Mouse (Mus musculus): Measurements from ENCODE around the gene Mt1. TPM values are rescaled to one million over a fixed set of nuclear protein-coding genes. Genes with fewer than 3 reads are reported as not detected.
A peak's percentile ranks its signal among the peaks of the same experiment; 100 is the strongest.
"Not testable (repeated sequence)": the region's sequence is repeated elsewhere in the genome, so short reads cannot be mapped to it uniquely, and the experiment has no call there.

The Mt1 gene
- 662 and 667 TPM in 2 replicates for polyA plus RNA-seq (2015; fragmentation: Nextera tagmentation; extraction: Ambion mirVana)

DNA sequence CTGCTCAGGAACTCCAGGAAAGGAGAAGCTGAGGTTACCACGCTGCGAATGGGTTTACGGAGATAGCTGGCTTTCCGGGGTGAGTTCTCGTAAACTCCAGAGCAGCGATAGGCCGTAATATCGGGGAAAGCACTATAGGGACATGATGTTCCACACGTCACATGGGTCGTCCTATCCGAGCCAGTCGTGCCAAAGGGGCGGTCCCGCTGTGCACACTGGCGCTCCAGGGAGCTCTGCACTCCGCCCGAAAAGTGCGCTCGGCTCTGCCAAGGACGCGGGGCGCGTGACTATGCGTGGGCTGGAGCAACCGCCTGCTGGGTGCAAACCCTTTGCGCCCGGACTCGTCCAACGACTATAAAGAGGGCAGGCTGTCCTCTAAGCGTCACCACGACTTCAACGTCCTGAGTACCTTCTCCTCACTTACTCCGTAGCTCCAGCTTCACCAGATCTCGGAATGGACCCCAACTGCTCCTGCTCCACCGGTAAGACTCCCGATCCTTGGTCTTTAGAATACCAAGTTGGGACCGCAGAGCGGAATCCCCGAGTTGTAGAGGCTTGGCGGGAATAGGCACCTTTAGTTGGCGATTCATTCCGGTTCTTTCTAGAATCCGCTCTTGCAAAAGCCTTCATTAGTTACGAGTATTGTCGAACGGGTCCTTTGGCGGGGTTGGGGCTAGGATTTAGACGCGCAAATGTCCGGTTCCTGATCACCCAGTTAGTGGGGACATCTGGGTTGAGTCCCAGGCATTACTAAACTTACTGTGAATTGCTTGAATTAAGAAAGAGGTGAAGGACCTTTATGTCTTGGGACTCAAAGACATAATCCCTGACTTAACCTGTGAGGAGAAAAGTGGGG is at the start of gene Mt1:
Gene Mt1, plus strand, starts transcription at position 226 of the 856 bp plus-strand sequence.
- peak within 1 kb of the TSS; percentile 95 for H3K27ac ChIP-seq (ENCODE audit: low read length)
- WGBS: under 1% methylated on average over 50 of the region's 50 CpGs
- H3K9me3 ChIP-seq (replicated peaks; ENCODE audit: control insufficient read depth, low read length): no peaks in the 10 kb centered on the region
- peak within 1 kb of the TSS; percentile 72 for H3K4me3 ChIP-seq (ENCODE audit: low read length)
- peaks cover 24% of the 10 kb centered on the region for H3K4me1 ChIP-seq (ENCODE audit: control insufficient read depth, insufficient read depth, low read length)
- H3K36me3 ChIP-seq (ENCODE audit: control insufficient read depth, insufficient read depth): no peaks in the 10 kb centered on the region
- peak within 1 kb of the TSS; percentile 89 for H3K9ac ChIP-seq (ENCODE audit: low read length)
- peak; percentile 92 for ATAC-seq (replicated peaks; ENCODE audit: extremely low read depth, insufficient read depth, low FRiP score)
- H3K27me3 ChIP-seq (ENCODE audit: control insufficient read depth, insufficient read depth, low read length): peaks cover 22% of the 10 kb centered on the region
- peak within 1 kb of the TSS; percentile 80 for H3K4me2 ChIP-seq (ENCODE audit: low read depth, low read length)

DNA sequence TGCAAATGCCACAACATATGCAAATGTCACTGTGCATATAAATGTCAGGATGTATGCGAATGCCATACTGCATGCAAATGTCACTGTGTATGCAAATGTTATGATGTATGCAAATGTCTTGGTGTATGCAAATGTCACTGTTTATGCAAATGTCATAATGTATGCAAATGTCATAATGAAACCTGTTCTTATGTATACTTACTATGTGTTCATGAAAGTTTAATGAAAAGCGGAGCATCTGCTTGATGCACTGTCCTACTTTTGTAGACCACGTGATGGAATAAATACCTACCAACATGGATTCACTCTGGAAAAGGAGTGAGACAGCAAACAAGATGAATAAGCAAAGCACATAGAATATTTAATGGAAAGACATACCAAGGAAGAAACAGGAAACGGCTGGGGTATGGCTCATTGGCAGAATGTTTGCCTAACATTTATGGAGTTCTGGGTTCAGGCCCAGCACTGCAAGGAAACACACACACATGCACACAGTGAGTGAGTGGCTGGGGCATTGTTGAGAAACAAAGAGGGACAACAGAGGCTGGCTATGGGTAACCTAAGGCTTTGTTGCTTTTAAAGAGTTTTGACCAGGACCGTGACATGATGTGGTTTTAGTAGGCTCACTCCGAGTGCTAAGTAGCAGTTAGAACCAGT is 49.6 kb upstream of the Mt1 start:
- ATAC-seq (replicated peaks; ENCODE audit: extremely low read depth, insufficient read depth, low FRiP score): no peak
- no peaks in the 10 kb centered on the region for H3K36me3 ChIP-seq (ENCODE audit: control insufficient read depth, insufficient read depth)
- H3K4me1 ChIP-seq (ENCODE audit: control insufficient read depth, insufficient read depth, low read length): no peaks in the 10 kb centered on the region
- no peak overlapping the region for H3K4me2 ChIP-seq (ENCODE audit: low read depth, low read length)
- 0 out of 2 replicates have a peak, but pooled peaks cover 2% of the 10 kb centered on the region for H3K9me3 ChIP-seq (replicated peaks; ENCODE audit: control insufficient read depth, low read length)
- H3K27me3 ChIP-seq (ENCODE audit: control insufficient read depth, insufficient read depth, low read length): no peaks in the 10 kb centered on the region
- H3K4me3 ChIP-seq (ENCODE audit: low read length): no peak overlapping the region
- no peak overlapping the region for H3K9ac ChIP-seq (ENCODE audit: low read length)
- no peak overlapping the region for H3K27ac ChIP-seq (ENCODE audit: low read length)
- WGBS: 82% methylated on average over 6 of the region's 6 CpGs

DNA sequence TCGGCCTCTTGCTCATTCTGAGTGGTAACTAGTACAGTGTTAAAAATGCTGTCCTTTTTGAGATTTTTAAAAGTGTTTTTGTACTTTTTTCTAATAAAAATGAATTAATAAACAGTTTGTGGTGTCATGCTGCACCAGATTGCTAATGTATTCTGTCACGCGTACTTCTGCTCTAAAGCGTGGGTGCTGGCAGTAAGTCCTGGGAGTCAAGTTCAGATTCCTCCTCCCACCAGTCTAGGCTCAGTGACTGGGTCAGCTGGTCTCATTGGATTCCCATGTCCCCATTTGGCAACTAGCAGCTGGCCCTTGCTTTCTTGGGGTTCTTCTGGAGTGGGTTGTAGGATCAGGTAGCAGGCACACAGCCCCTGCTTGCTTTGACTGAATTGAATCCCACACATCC is 48.8 kb upstream of the Mt1 start:
- no peak overlapping the region for H3K4me2 ChIP-seq (ENCODE audit: low read depth, low read length)
- ATAC-seq (replicated peaks; ENCODE audit: extremely low read depth, insufficient read depth, low FRiP score): no peak
- H3K9me3 ChIP-seq (replicated peaks; ENCODE audit: control insufficient read depth, low read length): 0 out of 2 replicates have a peak, but pooled peaks cover 2% of the 10 kb centered on the region
- H3K4me1 ChIP-seq (ENCODE audit: control insufficient read depth, insufficient read depth, low read length): no peaks in the 10 kb centered on the region
- no peak overlapping the region for H3K27ac ChIP-seq (ENCODE audit: low read length)
- no peak overlapping the region for H3K4me3 ChIP-seq (ENCODE audit: low read length)
- no peak overlapping the region for H3K9ac ChIP-seq (ENCODE audit: low read length)
- no peaks in the 10 kb centered on the region for H3K27me3 ChIP-seq (ENCODE audit: control insufficient read depth, insufficient read depth, low read length)
- 91% methylated on average over 4 of the region's 4 CpGs for WGBS
- H3K36me3 ChIP-seq (ENCODE audit: control insufficient read depth, insufficient read depth): no peaks in the 10 kb centered on the region

DNA sequence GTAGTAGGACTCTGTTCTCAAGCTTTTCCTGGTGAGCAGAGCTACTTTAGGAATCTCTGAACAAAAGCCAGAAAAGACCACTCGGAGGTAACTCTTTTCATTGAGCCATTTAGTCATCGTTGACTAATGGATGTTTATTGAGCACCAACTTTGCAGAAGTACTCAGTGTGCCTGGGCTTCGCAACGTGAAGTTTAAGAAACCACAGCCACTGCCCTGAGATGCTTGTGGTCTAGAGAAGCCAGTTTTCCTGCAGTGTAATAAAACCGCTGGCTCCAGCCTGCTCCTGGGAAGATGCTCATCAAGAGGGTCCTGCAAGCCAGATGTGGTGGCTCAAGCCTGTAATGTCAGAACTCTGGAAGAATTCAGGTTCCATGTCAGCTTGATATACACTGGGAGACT is 46.8 kb upstream of the Mt1 start:
- no peak overlapping the region for H3K4me3 ChIP-seq (ENCODE audit: low read length)
- H3K4me1 ChIP-seq (ENCODE audit: control insufficient read depth, insufficient read depth, low read length): no peaks in the 10 kb centered on the region
- no peak for ATAC-seq (replicated peaks; ENCODE audit: extremely low read depth, insufficient read depth, low FRiP score)
- H3K9ac ChIP-seq (ENCODE audit: low read length): no peak overlapping the region
- H3K27ac ChIP-seq (ENCODE audit: low read length): no peak overlapping the region
- no peaks in the 10 kb centered on the region for H3K36me3 ChIP-seq (ENCODE audit: control insufficient read depth, insufficient read depth)
- 65% methylated on average over 5 of the region's 5 CpGs for WGBS
- 0 out of 2 replicates have a peak, but pooled peaks cover 2% of the 10 kb centered on the region for H3K9me3 ChIP-seq (replicated peaks; ENCODE audit: control insufficient read depth, low read length)
- H3K4me2 ChIP-seq (ENCODE audit: low read depth, low read length): no peak overlapping the region
- no peaks in the 10 kb centered on the region for H3K27me3 ChIP-seq (ENCODE audit: control insufficient read depth, insufficient read depth, low read length)

DNA sequence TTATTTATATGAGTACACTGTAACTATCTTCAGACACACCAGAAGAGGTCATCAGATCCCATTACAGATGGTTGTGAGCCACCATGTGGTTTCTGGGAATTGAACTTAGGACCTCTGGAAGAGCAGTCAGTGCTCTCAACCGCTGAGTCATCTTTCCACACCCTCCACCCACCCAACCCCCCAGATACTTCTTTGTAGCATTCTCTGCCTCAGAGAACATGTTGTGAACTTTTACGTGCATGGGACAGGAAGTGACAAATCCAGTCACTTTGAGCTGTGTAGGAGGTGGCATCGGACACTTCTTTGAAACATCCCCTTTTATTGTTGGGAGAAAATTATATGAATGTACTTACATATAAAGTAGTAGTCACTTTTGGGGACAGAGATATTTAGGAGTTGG is 44.3 kb upstream of the Mt1 start:
- not testable (repeated sequence) for H3K4me3 ChIP-seq (ENCODE audit: low read length); H3K9ac ChIP-seq (ENCODE audit: low read length); H3K4me2 ChIP-seq (ENCODE audit: low read depth, low read length); H3K27ac ChIP-seq (ENCODE audit: low read length); H3K27me3 ChIP-seq (ENCODE audit: control insufficient read depth, insufficient read depth, low read length); ATAC-seq (replicated peaks; ENCODE audit: extremely low read depth, insufficient read depth, low FRiP score); H3K36me3 ChIP-seq (ENCODE audit: control insufficient read depth, insufficient read depth); H3K9me3 ChIP-seq (replicated peaks; ENCODE audit: control insufficient read depth, low read length); H3K4me1 ChIP-seq (ENCODE audit: control insufficient read depth, insufficient read depth, low read length)
- 50% methylated on average over 3 of the region's 3 CpGs for WGBS

DNA sequence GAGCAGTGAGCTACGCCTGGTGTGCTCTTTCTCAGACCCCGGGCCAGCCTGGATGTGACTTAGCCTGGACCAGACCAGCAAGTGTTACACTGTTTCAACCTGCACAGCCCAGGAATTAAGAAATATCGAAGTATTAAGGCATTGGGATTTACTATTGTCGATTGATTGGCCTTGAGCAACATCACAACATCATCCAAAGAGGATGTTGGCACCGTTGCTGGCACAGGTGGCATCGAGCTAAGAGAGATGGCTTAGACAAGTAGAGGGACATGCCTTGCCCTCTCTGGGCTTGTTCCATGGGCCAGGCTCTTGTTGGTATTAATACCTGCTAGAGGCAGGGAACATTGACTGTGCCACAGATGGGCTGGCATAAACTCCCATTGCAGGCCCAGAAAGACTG is 43.3 kb upstream of the Mt1 start:
- Histone ChIP-seq H3K27me3 (ENCODE audit: control insufficient read depth, insufficient read depth, low read length) (no peaks in the 10 kb centered on the region), H3K9me3 (replicated peaks; ENCODE audit: control insufficient read depth, low read length) (0 out of 2 replicates have a peak, but pooled peaks cover 2% of the 10 kb centered on the region), H3K36me3 (ENCODE audit: control insufficient read depth, insufficient read depth) (no peaks in the 10 kb centered on the region), H3K4me2 (ENCODE audit: low read depth, low read length) (no peak overlapping the region), H3K9ac (ENCODE audit: low read length) (no peak overlapping the region), H3K4me1 (ENCODE audit: control insufficient read depth, insufficient read depth, low read length) (no peaks in the 10 kb centered on the region), H3K27ac (ENCODE audit: low read length) (no peak overlapping the region), H3K4me3 (ENCODE audit: low read length) (no peak overlapping the region)
- no peak for ATAC-seq (replicated peaks; ENCODE audit: extremely low read depth, insufficient read depth, low FRiP score)
- WGBS: 83% methylated on average over 6 of the region's 6 CpGs

DNA sequence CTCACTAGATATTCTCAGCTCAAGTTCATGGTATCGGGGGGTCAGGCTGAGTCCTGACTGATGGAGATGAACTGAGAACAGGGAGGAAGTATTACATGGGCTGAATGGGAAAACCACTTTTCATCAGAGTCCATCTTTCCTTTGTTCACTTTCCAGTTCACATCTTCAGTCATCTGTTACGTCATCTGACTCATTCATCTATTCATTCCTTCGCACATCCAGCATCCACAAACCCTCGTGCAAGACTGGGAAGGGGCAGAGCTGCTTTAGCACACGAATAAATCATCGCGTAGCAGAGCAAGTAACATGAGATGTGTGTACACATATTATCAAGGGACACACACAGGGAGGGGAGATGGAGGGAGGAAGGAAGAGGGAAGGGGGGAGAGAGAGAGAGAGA is 42.7 kb upstream of the Mt1 start:
- WGBS: 70% methylated on average over 7 of the region's 7 CpGs
- Histone ChIP-seq H3K4me3 (ENCODE audit: low read length) (no peak overlapping the region), H3K9ac (ENCODE audit: low read length) (no peak overlapping the region), H3K9me3 (replicated peaks; ENCODE audit: control insufficient read depth, low read length) (0 out of 2 replicates have a peak, but pooled peaks cover 2% of the 10 kb centered on the region), H3K27ac (ENCODE audit: low read length) (no peak overlapping the region), H3K36me3 (ENCODE audit: control insufficient read depth, insufficient read depth) (no peaks in the 10 kb centered on the region), H3K4me2 (ENCODE audit: low read depth, low read length) (no peak overlapping the region), H3K27me3 (ENCODE audit: control insufficient read depth, insufficient read depth, low read length) (no peaks in the 10 kb centered on the region), H3K4me1 (ENCODE audit: control insufficient read depth, insufficient read depth, low read length) (no peaks in the 10 kb centered on the region)
- no peak for ATAC-seq (replicated peaks; ENCODE audit: extremely low read depth, insufficient read depth, low FRiP score)

DNA sequence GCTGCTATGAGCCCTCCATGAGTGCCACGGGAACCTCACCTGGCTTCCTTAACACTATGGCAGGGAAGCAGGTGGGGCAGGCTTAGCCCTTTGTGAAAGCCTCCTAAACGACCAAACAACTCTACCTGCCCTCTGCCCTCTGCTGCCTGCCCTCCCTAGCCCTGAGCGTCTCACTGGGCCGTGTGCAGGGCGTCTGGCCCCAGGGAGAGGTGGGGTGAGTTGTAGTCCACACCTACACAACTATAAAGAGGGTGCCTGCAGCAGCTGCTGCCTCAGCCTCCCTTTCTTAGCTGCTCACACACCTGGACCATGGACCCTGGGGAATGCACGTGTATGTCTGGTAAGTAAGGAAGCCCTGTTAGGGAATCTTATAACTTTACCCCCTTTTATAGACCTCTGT is 41.9 kb upstream of the Mt1 start, which contains the start of gene Mt4:
Gene Mt4, plus strand, starts transcription at position 265 of the 400 bp plus-strand sequence.
- H3K4me3 ChIP-seq (ENCODE audit: low read length): no peak within 1 kb of the TSS
- 0 out of 2 replicates have a peak, but pooled peaks cover 2% of the 10 kb centered on the region for H3K9me3 ChIP-seq (replicated peaks; ENCODE audit: control insufficient read depth, low read length)
- no peak within 1 kb of the TSS for H3K4me2 ChIP-seq (ENCODE audit: low read depth, low read length)
- 49% methylated on average over 6 of the region's 6 CpGs for WGBS
- no peaks in the 10 kb centered on the region for H3K4me1 ChIP-seq (ENCODE audit: control insufficient read depth, insufficient read depth, low read length)
- no peak within 1 kb of the TSS for H3K9ac ChIP-seq (ENCODE audit: low read length)
- H3K36me3 ChIP-seq (ENCODE audit: control insufficient read depth, insufficient read depth): no peaks in the 10 kb centered on the region
- H3K27ac ChIP-seq (ENCODE audit: low read length): no peak within 1 kb of the TSS
- no peak for ATAC-seq (replicated peaks; ENCODE audit: extremely low read depth, insufficient read depth, low FRiP score)
- no peaks in the 10 kb centered on the region for H3K27me3 ChIP-seq (ENCODE audit: control insufficient read depth, insufficient read depth, low read length)

DNA sequence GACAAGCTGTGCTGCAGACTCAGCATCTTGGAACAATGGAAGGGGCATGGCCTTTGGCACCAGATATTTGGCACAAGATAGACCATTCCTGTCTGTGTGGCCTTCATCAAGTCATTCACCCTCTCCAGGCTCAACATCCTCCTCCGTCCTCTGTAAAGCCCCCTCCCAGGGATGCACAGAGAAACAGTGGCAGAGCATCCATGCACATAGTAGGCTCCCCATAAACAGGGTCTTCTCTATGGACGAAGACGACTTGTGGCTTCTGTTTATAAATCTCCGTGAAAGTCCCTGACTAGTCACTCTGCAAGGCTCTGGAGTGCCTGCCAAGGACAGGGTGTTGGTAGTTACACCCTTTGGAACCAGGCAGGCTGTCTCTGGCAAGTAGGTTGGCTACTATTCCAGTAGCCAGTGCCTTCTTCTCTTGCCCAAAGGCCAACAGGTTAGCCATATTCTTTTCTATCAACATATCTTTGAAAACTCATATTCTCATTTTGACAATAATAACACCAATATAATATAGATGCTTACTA is 38.6 kb upstream of the Mt1 start:
- H3K27me3 ChIP-seq (ENCODE audit: control insufficient read depth, insufficient read depth, low read length): no peaks in the 10 kb centered on the region
- H3K4me3 ChIP-seq (ENCODE audit: low read length): no peak overlapping the region
- H3K9ac ChIP-seq (ENCODE audit: low read length): no peak overlapping the region
- no peaks in the 10 kb centered on the region for H3K9me3 ChIP-seq (replicated peaks; ENCODE audit: control insufficient read depth, low read length)
- no peak overlapping the region for H3K4me2 ChIP-seq (ENCODE audit: low read depth, low read length)
- no peak overlapping the region for H3K27ac ChIP-seq (ENCODE audit: low read length)
- WGBS: 73% methylated on average over 4 of the region's 4 CpGs
- no peaks in the 10 kb centered on the region for H3K36me3 ChIP-seq (ENCODE audit: control insufficient read depth, insufficient read depth)
- no peaks in the 10 kb centered on the region for H3K4me1 ChIP-seq (ENCODE audit: control insufficient read depth, insufficient read depth, low read length)
- ATAC-seq (replicated peaks; ENCODE audit: extremely low read depth, insufficient read depth, low FRiP score): no peak
